Comparison of ENCODE assay signal across 20 mouse cellular contexts in genomic region chr1:64343268-64343667, GRCm38 (mm10).
A peak's percentile ranks its signal among the peaks of the same experiment; 100 is the strongest.
DNase-seq lines count a peak whose midpoint lies in the region; ATAC-seq lines count a peak whose summit lies in the region.
"Had no signal": no experiment of that assay in that cellular context is flagged by ENCODE, and none has a peak within 500 bp of the region (broad histone marks: within the 10 kb centered on the region; RNA-seq: fewer than 3 reads in every experiment).

No protein-coding gene starts in this region.

- peak; percentile 73 for ATAC-seq in common myeloid progenitor, adult 5-6 weeks (replicated peaks; ENCODE audit: low read depth, poor library complexity, severe bottlenecking)
- ATAC-seq in granulocyte monocyte progenitor cell, adult 5-6 weeks (replicated peaks; ENCODE audit: poor library complexity, severe bottlenecking) = peak; percentile 93
- peak; percentile 89 for ATAC-seq in megakaryocyte progenitor cell, adult 5-6 weeks (replicated peaks; ENCODE audit: poor library complexity)
- ATAC-seq: CD4-positive, CD25-positive, alpha-beta regulatory T cell, adult 4 months; forebrain, embryonic 15.5 days; hindbrain, postnatal 0 days; inflammation-experienced regulatory T-cells, adult 6 months had no signal

- DNase-seq in urinary bladder, postnatal 25 days (ENCODE audit: low spot score) = no peak
- DNase-seq in adrenal gland, postnatal 4 days (ENCODE audit: low spot score in 2 of 2) = no peak
- DNase-seq in gastrocnemius, postnatal 10 days = no peak
- DNase-seq: adrenal gland, adult 2 months; adrenal gland, postnatal 14 days; cerebellum, adult 11-12 months; cerebellum, adult 9-11 months; cerebellum, postnatal 25 days; embryo, embryonic 11 days; gastrocnemius, postnatal 36 days; heart, adult 11 months; heart, postnatal 10 days; heart, postnatal 36 days had no signal
